Mouse (Mus musculus) cerebellum, adult 2 months (tissue): Measurements from ENCODE around the gene Dtx4. TPM values are rescaled to one million over a fixed set of nuclear protein-coding genes. Genes with fewer than 3 reads are reported as not detected.

Experiments
- DNase-seq, 2 experiments: peaks; one replicate each; pipeline ENCODE4 v3.0.0; 2021
- H3K27ac ChIP-seq: fragments of 200-500 bp; 2 replicates; pipeline ENCODE4 v1.5.1; 2012; ENCODE audit warnings: low read length, control low read depth, inconsistent platforms; ENCODE audit not compliant: insufficient read depth
- H3K27me3 ChIP-seq: fragments of 200-500 bp; 2 replicates; pipeline ENCODE4 v1.6.1; 2012; ENCODE audit warnings: inconsistent platforms, mild to moderate bottlenecking, low read length, moderate library complexity; ENCODE audit not compliant: control insufficient read depth, insufficient read depth
- H3K4me1 ChIP-seq: fragments of 200-500 bp; 2 replicates; pipeline ENCODE4 v1.6.1; 2011; ENCODE audit warnings: low read length; ENCODE audit not compliant: control insufficient read depth, insufficient read depth
- H3K4me3 ChIP-seq: fragments of 200-500 bp; replicated peaks from 2 replicates; pipeline ENCODE3; 2011; ENCODE audit warnings: mild to moderate bottlenecking, low read depth, low read length, control low read depth; ENCODE audit not compliant: insufficient read depth
- CTCF ChIP-seq: fragments of 200-500 bp; IDR thresholded peaks from 2 replicates; pipeline ENCODE4 v1.5.1; 2011; ENCODE audit warnings: low read depth, mild to moderate bottlenecking, control low read depth, low read length, moderate library complexity, borderline replicate concordance; ENCODE audit not compliant: insufficient read depth
- POLR2A ChIP-seq: fragments of 200-500 bp; IDR thresholded peaks from 2 replicates; pipeline ENCODE4 v1.6.1; 2011; ENCODE audit warnings: low read length, control low read depth, borderline replicate concordance; ENCODE audit not compliant: insufficient read depth
- WGBS: fragments of 180-500 bp; shearing (Covaris S2); methylation state at CpG from one replicate; pipeline ENCODE4 v1.1.7; 2018; 5-methylcytosine and 5-hydroxymethylcytosine counted together
- polyA plus RNA-seq: library from polyadenylated mRNA; depleted of rRNA; stranded (reverse); fragments of >200 nt; gene quantifications from 2 replicates; pipeline ENCODE4 v1.2.3, GENCODE M21; 2012

Gene Dtx4
- polyA plus RNA-seq, 1 experiment, result 11.4 TPM

GRCm38 (mm10) chr19:12484210-12484609, 17.0 kb downstream of the Dtx4 start:
- TF ChIP-seq POLR2A (no peak), CTCF (no peak)
- Histone ChIP-seq H3K27me3 (no peaks in the 10 kb centered on the region), H3K27ac (no peak overlapping the region), H3K4me1 (peaks cover 7% of the 10 kb centered on the region; the same call in 1 of the 2 replicates), H3K4me3 (no peak overlapping the region)
- WGBS, result 30% methylated on average over 4 of the region's 4 CpGs
- DNase-seq, result peak in 1 of 2 experiments; percentile 44

GRCm38 (mm10) chr19:12483782-12484181, 17.5 kb downstream of the Dtx4 start:
- Histone ChIP-seq H3K27ac (no peak overlapping the region), H3K4me1 (peaks cover 7% of the 10 kb centered on the region; the same call in 1 of the 2 replicates), H3K27me3 (no peaks in the 10 kb centered on the region), H3K4me3 (no peak overlapping the region)
- TF ChIP-seq POLR2A (no peak), CTCF (no peak)
- 29% methylated on average over 4 of the region's 4 CpGs for WGBS
- DNase-seq, result no peak

GRCm38 (mm10) chr19:12478369-12478768, 22.9 kb downstream of the Dtx4 start:
- TF ChIP-seq POLR2A, result no peak
- no peak for TF ChIP-seq CTCF
- Histone ChIP-seq H3K27me3 (no peaks in the 10 kb centered on the region), H3K4me1 (peaks cover 5% of the 10 kb centered on the region), H3K27ac (no peak overlapping the region), H3K4me3 (no peak overlapping the region)
- no peak for DNase-seq
- 65% methylated on average over 6 of the region's 6 CpGs for WGBS

GRCm38 (mm10) chr19:12476721-12477270, 24.5 kb downstream of the Dtx4 start:
- no peak for DNase-seq
- no peak for TF ChIP-seq POLR2A
- no peak for TF ChIP-seq CTCF
- peaks cover 5% of the 10 kb centered on the region for H3K4me1 ChIP-seq
- H3K4me3 ChIP-seq, result no peak overlapping the region
- WGBS, result 70% methylated on average over 5 of the region's 5 CpGs
- no peaks in the 10 kb centered on the region for H3K27me3 ChIP-seq
- no peak overlapping the region for H3K27ac ChIP-seq

GRCm38 (mm10) chr19:12475380-12476250, 25.6 kb downstream of the Dtx4 start:
- Histone ChIP-seq H3K27ac (peak overlapping the region; percentile 58), H3K4me3 (peak overlapping the region; percentile 5), H3K4me1 (peaks cover 5% of the 10 kb centered on the region), H3K27me3 (no peaks in the 10 kb centered on the region)
- DNase-seq, result peak; percentile 82 to 88
- 34% methylated on average over 15 of the region's 15 CpGs for WGBS
- TF ChIP-seq CTCF (no peak), POLR2A (0 out of 2 replicates have a peak, but pooled peaks have one; percentile 29)

- H3K27ac ChIP-seq, result no peak overlapping the region
- no peak for DNase-seq
- no peaks in the 10 kb centered on the region for H3K27me3 ChIP-seq
- 83% methylated on average over 4 of the region's 4 CpGs for WGBS
- peaks cover 5% of the 10 kb centered on the region for H3K4me1 ChIP-seq
- TF ChIP-seq POLR2A (no peak), CTCF (no peak)
- no peak overlapping the region for H3K4me3 ChIP-seq
Observed at GRCm38 (mm10) chr19:12473951-12474350, 27.3 kb downstream of the Dtx4 start.

GRCm38 (mm10) chr19:12473201-12473641, 28.0 kb downstream of the Dtx4 start:
- no peak for TF ChIP-seq CTCF
- no peak for TF ChIP-seq POLR2A
- no peak overlapping the region for H3K27ac ChIP-seq
- DNase-seq, result no peak
- H3K27me3 ChIP-seq, result no peaks in the 10 kb centered on the region
- H3K4me1 ChIP-seq, result peaks cover 5% of the 10 kb centered on the region
- no peak overlapping the region for H3K4me3 ChIP-seq
- 81% methylated on average over 4 of the region's 4 CpGs for WGBS
